Mouse (Mus musculus) ES-Bruce4 (cell line): ENCODE data around the gene Orm3. TPM values are rescaled to one million over a fixed set of nuclear protein-coding genes. Genes with fewer than 3 reads are reported as not detected.

Experiments
- H3K27ac ChIP-seq: 2 replicates; pipeline ENCODE4 v1.5.1; 2012; ENCODE audit warnings: low read length, inconsistent platforms; ENCODE audit not compliant: insufficient read depth
- H3K27me3 ChIP-seq: 2 replicates; pipeline ENCODE4 v1.6.1; 2012; ENCODE audit warnings: mild to moderate bottlenecking, low read length, inconsistent platforms; ENCODE audit not compliant: control insufficient read depth, poor library complexity, insufficient read depth, severe bottlenecking
- H3K36me3 ChIP-seq: 2 replicates; pipeline ENCODE4 v1.6.1; 2012; ENCODE audit warnings: inconsistent platforms, mild to moderate bottlenecking, low read length, moderate library complexity; ENCODE audit not compliant: control insufficient read depth, poor library complexity, insufficient read depth, severe bottlenecking
- H3K4me1 ChIP-seq: one replicate; pipeline ENCODE4 v1.8.1; 2011; ENCODE audit warnings: low read length; ENCODE audit not compliant: control insufficient read depth, insufficient read depth
- H3K4me3 ChIP-seq: 2 replicates; pipeline ENCODE4 v1.5.1; 2011; ENCODE audit warnings: low read depth, mild to moderate bottlenecking, low read length
- H3K9ac ChIP-seq: 2 replicates; pipeline ENCODE4 v1.6.1; 2012; ENCODE audit warnings: low read depth, mild to moderate bottlenecking, inconsistent platforms; ENCODE audit not compliant: poor library complexity, severe bottlenecking
- H3K9me3 ChIP-seq: replicated peaks from 2 replicates; pipeline ENCODE4 v1.6.1; 2012; ENCODE audit warnings: mild to moderate bottlenecking, low read length, inconsistent platforms; ENCODE audit not compliant: control insufficient read depth, poor library complexity, insufficient read depth, severe bottlenecking
- CTCF ChIP-seq: IDR thresholded peaks from one replicate; pipeline ENCODE4 v1.8.1; 2011; ENCODE audit warnings: low read depth, low read length
- EP300 ChIP-seq: IDR thresholded peaks from 2 replicates; pipeline ENCODE4 v1.6.1; 2011; ENCODE audit warnings: low read depth, low read length; ENCODE audit not compliant: insufficient read depth
- POLR2A ChIP-seq: IDR thresholded peaks from one replicate; pipeline ENCODE4 v1.8.1; 2011; ENCODE audit warnings: low read length; ENCODE audit not compliant: insufficient read depth
- polyA plus RNA-seq: library from polyadenylated mRNA; stranded (reverse); fragments of >200 nt; gene quantifications from 2 replicates; pipeline ENCODE4 v1.2.4, GENCODE M21; 2011; ENCODE audit warnings: low read depth; ENCODE audit not compliant: missing spikeins, insufficient read depth, insufficient read length

Gene Orm3
- polyA plus RNA-seq, 1 experiment, result not detected

- TF ChIP-seq CTCF, result no peak
- no peak for TF ChIP-seq POLR2A
- TF ChIP-seq EP300, result no peak
- no peaks in the 10 kb centered on the region for H3K9me3 ChIP-seq
- H3K4me3 ChIP-seq, result no peak overlapping the region
- H3K36me3 ChIP-seq, result no peaks in the 10 kb centered on the region
- no peaks in the 10 kb centered on the region for H3K27me3 ChIP-seq
- no peak overlapping the region for H3K27ac ChIP-seq
- no peaks in the 10 kb centered on the region for H3K4me1 ChIP-seq
- no peak overlapping the region for H3K9ac ChIP-seq
These were observed 18.4 kb downstream of the Orm3 start for GRCm38 (mm10) chr4:63374331-63374730.

DNA sequence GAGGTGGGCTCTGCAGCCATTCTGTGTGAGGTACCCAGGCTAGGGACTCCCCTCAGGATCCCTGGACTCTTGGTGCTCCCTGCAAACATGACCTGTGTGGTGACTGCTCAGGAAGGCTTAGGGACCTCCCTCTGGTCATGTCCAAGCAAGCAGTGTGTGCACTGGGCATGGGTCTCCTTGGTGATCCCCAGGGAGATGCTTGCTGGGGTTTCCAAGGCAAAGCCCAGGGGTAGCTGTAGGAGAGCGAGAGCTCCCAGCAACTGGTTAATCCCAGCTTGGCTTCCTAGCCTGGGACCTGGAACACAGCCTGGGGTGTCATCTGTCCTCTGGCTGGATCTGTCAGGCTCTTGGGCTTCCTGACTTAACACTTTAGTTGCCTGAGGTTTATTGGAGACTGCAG, 19.4 kb downstream of the Orm3 start:
- no peaks in the 10 kb centered on the region for H3K9me3 ChIP-seq
- no peak overlapping the region for H3K4me3 ChIP-seq
- H3K9ac ChIP-seq, result no peak overlapping the region
- no peak overlapping the region for H3K27ac ChIP-seq
- no peaks in the 10 kb centered on the region for H3K27me3 ChIP-seq
- no peaks in the 10 kb centered on the region for H3K4me1 ChIP-seq
- H3K36me3 ChIP-seq, result no peaks in the 10 kb centered on the region
- no peak for TF ChIP-seq EP300
- no peak for TF ChIP-seq CTCF

DNA sequence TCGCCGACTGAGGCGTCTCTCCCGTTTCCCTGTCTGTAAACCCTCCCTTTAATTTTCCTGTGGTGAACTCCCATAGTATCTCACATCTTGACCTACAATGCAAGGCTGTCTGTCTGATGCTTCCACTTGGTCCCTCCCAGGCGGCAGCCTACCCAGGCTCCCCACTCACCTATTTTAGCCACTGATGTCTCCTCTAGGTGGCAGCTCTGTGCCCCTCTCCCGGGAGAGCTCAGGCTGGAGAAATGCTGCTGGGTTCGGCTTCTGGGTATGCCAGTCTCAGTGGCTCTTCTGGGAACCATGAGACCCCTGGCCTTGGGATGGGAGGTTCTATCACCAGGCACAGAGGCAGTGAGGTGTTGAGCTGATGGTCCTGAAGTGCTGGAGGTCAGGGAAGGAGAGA, 21.5 kb downstream of the Orm3 start:
- Histone ChIP-seq H3K9me3 (no peaks in the 10 kb centered on the region), H3K36me3 (no peaks in the 10 kb centered on the region), H3K4me1 (no peaks in the 10 kb centered on the region), H3K27ac (no peak overlapping the region), H3K4me3 (no peak overlapping the region), H3K27me3 (no peaks in the 10 kb centered on the region), H3K9ac (no peak overlapping the region)
- TF ChIP-seq POLR2A (no peak), EP300 (no peak), CTCF (peak; percentile 41)

DNA sequence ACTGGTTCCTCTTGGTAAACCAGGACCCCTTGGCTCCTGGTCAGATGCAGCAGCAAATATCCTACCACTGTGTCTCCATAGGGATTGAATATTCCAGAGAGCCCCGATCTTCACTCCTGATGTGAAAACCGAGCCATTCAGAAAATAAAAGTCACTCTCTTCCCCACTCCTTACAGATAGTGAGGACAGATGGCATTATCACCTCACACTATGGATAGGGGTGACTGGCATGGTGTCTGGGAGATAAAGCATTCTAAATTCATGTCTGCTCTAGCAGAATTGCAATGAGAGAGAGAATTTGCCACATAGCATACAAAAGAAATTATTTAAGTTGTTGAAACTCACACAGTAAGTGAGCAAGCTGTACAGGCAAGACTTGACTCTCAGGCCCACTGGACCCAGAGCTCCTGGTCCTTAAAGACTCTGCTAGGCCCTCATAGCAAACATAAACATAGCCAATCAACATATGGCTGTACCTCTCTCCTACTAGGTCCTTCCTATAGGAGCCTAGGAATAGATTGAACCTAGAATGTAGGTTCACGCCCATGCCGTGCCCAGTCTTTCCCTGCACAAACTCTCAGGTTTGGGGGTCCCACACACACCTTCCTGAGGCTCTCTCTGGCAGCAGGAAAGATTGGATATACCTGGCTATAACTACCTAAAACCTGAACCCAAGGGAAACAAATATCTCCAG, 26.9 kb downstream of the Orm3 start:
- TF ChIP-seq EP300 (no peak), POLR2A (no peak), CTCF (no peak)
- Histone ChIP-seq H3K4me1 (no peaks in the 10 kb centered on the region), H3K27me3 (no peaks in the 10 kb centered on the region), H3K4me3 (no peak overlapping the region), H3K36me3 (no peaks in the 10 kb centered on the region), H3K9me3 (no peaks in the 10 kb centered on the region), H3K9ac (no peak overlapping the region), H3K27ac (no peak overlapping the region)

DNA sequence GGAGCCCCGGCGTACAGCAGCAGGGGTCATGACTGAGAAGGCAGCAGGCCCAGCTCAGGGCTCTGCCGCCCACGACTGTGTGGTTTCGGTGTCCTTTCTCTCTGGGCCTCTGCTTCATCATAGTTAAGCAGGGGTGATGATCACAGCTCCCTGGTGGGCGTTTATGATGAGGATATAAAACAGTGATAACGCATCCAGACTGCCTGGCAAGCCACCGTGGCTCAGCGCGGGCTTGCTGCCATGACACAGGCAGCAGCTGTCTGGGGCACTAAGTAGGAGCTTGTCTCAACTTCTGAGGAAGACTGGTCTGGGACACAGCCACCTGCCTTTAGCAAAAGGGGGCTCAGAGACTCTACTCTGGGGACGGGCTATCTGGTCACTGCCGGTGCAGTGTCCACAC, 27.5 kb downstream of the Orm3 start:
- Histone ChIP-seq H3K9ac (no peak overlapping the region), H3K27me3 (no peaks in the 10 kb centered on the region), H3K27ac (no peak overlapping the region), H3K36me3 (no peaks in the 10 kb centered on the region), H3K9me3 (no peaks in the 10 kb centered on the region), H3K4me1 (no peaks in the 10 kb centered on the region), H3K4me3 (no peak overlapping the region)
- TF ChIP-seq EP300 (no peak), POLR2A (no peak), CTCF (no peak)

- Histone ChIP-seq H3K9ac (no peak overlapping the region), H3K9me3 (no peaks in the 10 kb centered on the region), H3K27ac (no peak overlapping the region), H3K4me1 (peaks cover under 1% of the 10 kb centered on the region), H3K27me3 (no peaks in the 10 kb centered on the region), H3K36me3 (no peaks in the 10 kb centered on the region), H3K4me3 (no peak overlapping the region)
- TF ChIP-seq CTCF, result no peak
- TF ChIP-seq EP300, result no peak
- no peak for TF ChIP-seq POLR2A
These were observed 28.3 kb downstream of the Orm3 start for GRCm38 (mm10) chr4:63384262-63384661.
